In the genomic region with DNA sequence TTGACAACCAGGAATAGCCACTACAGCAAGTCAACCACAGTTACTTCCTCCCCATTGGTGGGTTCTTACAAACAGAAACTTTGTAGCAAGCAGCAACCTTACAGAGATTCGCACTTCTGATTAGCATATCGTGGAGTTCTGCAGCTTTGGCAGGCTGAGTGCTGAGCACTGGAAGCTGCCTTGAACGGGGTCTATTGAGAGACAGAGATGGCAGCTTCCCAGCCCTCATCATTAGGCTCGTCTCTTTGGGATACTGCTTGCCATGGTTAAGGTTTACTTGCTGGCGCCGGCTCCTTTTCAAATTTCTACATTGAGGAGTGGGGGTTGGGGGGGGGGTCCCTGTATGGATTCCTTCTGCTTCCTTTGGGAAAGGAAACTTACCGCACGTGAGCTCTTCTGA, we compare ENCODE assay signal across 24 mouse cellular contexts.
A peak's percentile ranks its signal among the peaks of the same experiment; 100 is the strongest.
DNase-seq lines count a peak whose midpoint lies in the region; ATAC-seq and TF ChIP-seq lines count a peak whose summit lies in the region.
"Had no signal": no experiment of that assay in that cellular context is flagged by ENCODE, and none has a peak within 500 bp of the region (broad histone marks: within the 10 kb centered on the region; RNA-seq: fewer than 3 reads in every experiment).

No protein-coding gene starts in this region.

- DNase-seq in forebrain, embryonic 10.5 days (ENCODE audit: extremely low spot score, low spot score): no peak
- DNase-seq in heart, postnatal 4 days: no peak
- DNase-seq in midbrain, postnatal 0 days (ENCODE audit: low spot score): peak; percentile 61
- DNase-seq in midbrain, embryonic 11.5 days (ENCODE audit: low spot score, missing footprints): no peak
- DNase-seq in cerebellum, adult 8-10 months: no peak
- DNase-seq: adrenal gland, adult 8-10 months; cerebellum, adult 11-12 months; kidney, adult 8-10 months; kidney, postnatal 4 days; layer of hippocampus, postnatal 36 days; liver; lung, embryonic 14.5 days; lung, postnatal 14 days; right cerebral cortex, postnatal 25 days; spleen, adult 18-20 months; thymus, postnatal 14 days had no signal

- peak overlapping the region; percentile 27; the same call in 1 of the 2 replicates for H3K27ac ChIP-seq in forebrain, embryonic 13.5 days
- H3K27ac ChIP-seq in forebrain, embryonic 10.5 days: no peak overlapping the region
- H3K27ac ChIP-seq in heart, embryonic 12.5 days (ENCODE audit: poor library complexity, severe bottlenecking): no peak overlapping the region
- H3K27ac ChIP-seq in midbrain, postnatal 0 days (ENCODE audit: low read depth, low read length): no peak overlapping the region
- H3K27ac ChIP-seq in midbrain, embryonic 11.5 days (ENCODE audit: low read depth, low read length): no peak overlapping the region
- 0 out of 2 replicates have a peak overlapping the region, but pooled peaks have one; percentile 39 for H3K27ac ChIP-seq in forebrain, embryonic 16.5 days (ENCODE audit: low read length)
- H3K27ac ChIP-seq: kidney, postnatal 0 days; liver, embryonic 14.5 days; neural tube, embryonic 13.5 days had no signal

- no peaks in the 10 kb centered on the region for H3K27me3 ChIP-seq in forebrain, embryonic 13.5 days
- no peaks in the 10 kb centered on the region for H3K27me3 ChIP-seq in forebrain, embryonic 10.5 days (ENCODE audit: poor library complexity, severe bottlenecking)
- H3K27me3 ChIP-seq in heart, embryonic 12.5 days (replicated peaks): no peaks in the 10 kb centered on the region
- no peaks in the 10 kb centered on the region for H3K27me3 ChIP-seq in midbrain, postnatal 0 days (ENCODE audit: insufficient read depth, low read length)
- H3K27me3 ChIP-seq in midbrain, embryonic 11.5 days (ENCODE audit: control insufficient read depth, insufficient read depth, low read length): no peaks in the 10 kb centered on the region
- H3K27me3 ChIP-seq in forebrain, embryonic 16.5 days (replicated peaks; ENCODE audit: control insufficient read depth, insufficient read depth, low read length): no peaks in the 10 kb centered on the region
- H3K27me3 ChIP-seq: neural tube, embryonic 13.5 days had no signal

- no peak overlapping the region for H3K9ac ChIP-seq in forebrain, embryonic 13.5 days
- no peak overlapping the region for H3K9ac ChIP-seq in heart, embryonic 12.5 days
- H3K9ac ChIP-seq in midbrain, postnatal 0 days (replicated peaks; ENCODE audit: low read length, poor library complexity, severe bottlenecking): no peak overlapping the region
- no peak overlapping the region for H3K9ac ChIP-seq in midbrain, embryonic 11.5 days (ENCODE audit: low read length)
- H3K9ac ChIP-seq in forebrain, embryonic 16.5 days (replicated peaks; ENCODE audit: low read depth, low read length): no peak overlapping the region
- H3K9ac ChIP-seq: liver, embryonic 14.5 days; lung, embryonic 14.5 days; neural tube, embryonic 13.5 days had no signal

- no peak overlapping the region for H3K4me3 ChIP-seq in forebrain, embryonic 13.5 days
- H3K4me3 ChIP-seq in forebrain, embryonic 10.5 days: no peak overlapping the region
- no peak overlapping the region for H3K4me3 ChIP-seq in heart, embryonic 12.5 days
- H3K4me3 ChIP-seq in midbrain, postnatal 0 days (ENCODE audit: low read depth, low read length): no peak overlapping the region
- H3K4me3 ChIP-seq in midbrain, embryonic 11.5 days (ENCODE audit: low read depth, low read length): no peak overlapping the region
- H3K4me3 ChIP-seq in forebrain, embryonic 16.5 days (replicated peaks; ENCODE audit: low read length): no peak overlapping the region
- H3K4me3 ChIP-seq: neural tube, embryonic 13.5 days had no signal

- WGBS in forebrain, embryonic 13.5 days: 59% methylated on average over 8 of the region's 8 CpGs
- WGBS in forebrain, embryonic 10.5 days: 81% methylated on average over 8 of the region's 8 CpGs
- 46% methylated on average over 8 of the region's 8 CpGs for WGBS in heart, embryonic 12.5 days
- WGBS in midbrain, postnatal 0 days: 63% methylated on average over 8 of the region's 8 CpGs
- WGBS in midbrain, embryonic 11.5 days: 72% methylated on average over 8 of the region's 8 CpGs
- WGBS in forebrain, embryonic 16.5 days: 32% methylated on average over 8 of the region's 8 CpGs

- H3K4me2 ChIP-seq in forebrain, embryonic 13.5 days: no peak overlapping the region
- H3K4me2 ChIP-seq in heart, embryonic 12.5 days: 0 out of 2 replicates have a peak overlapping the region, but pooled peaks have one; percentile 4
- H3K4me2 ChIP-seq in midbrain, postnatal 0 days (ENCODE audit: low read depth, low read length, poor library complexity, severe bottlenecking): no peak overlapping the region
- no peak overlapping the region for H3K4me2 ChIP-seq in midbrain, embryonic 11.5 days
- H3K4me2 ChIP-seq in forebrain, embryonic 16.5 days (ENCODE audit: low read length): no peak overlapping the region
- H3K4me2 ChIP-seq: lung, embryonic 14.5 days; neural tube, embryonic 13.5 days had no signal

- peak; percentile 68; the same call in 1 of the 2 replicates for ATAC-seq in forebrain, embryonic 13.5 days
- ATAC-seq in heart, embryonic 12.5 days (ENCODE audit: insufficient number of reproducible peaks, low FRiP score): no peak
- no peak for ATAC-seq in midbrain, postnatal 0 days (ENCODE audit: low FRiP score)
- no peak for ATAC-seq in midbrain, embryonic 11.5 days (ENCODE audit: low FRiP score)
- peak; percentile 63 for ATAC-seq in forebrain, embryonic 16.5 days
- ATAC-seq: intestine, embryonic 16.5 days had no signal

- H3K9me3 ChIP-seq in forebrain, embryonic 13.5 days (replicated peaks): no peaks in the 10 kb centered on the region
- no peaks in the 10 kb centered on the region for H3K9me3 ChIP-seq in forebrain, embryonic 10.5 days
- no peaks in the 10 kb centered on the region for H3K9me3 ChIP-seq in heart, embryonic 12.5 days (replicated peaks)
- H3K9me3 ChIP-seq in midbrain, postnatal 0 days (ENCODE audit: low read length): no peaks in the 10 kb centered on the region
- no peaks in the 10 kb centered on the region for H3K9me3 ChIP-seq in midbrain, embryonic 11.5 days (ENCODE audit: control insufficient read depth, low read length)
- H3K9me3 ChIP-seq in forebrain, embryonic 16.5 days (ENCODE audit: control insufficient read depth, low read length): no peaks in the 10 kb centered on the region
- H3K9me3 ChIP-seq: neural tube, embryonic 13.5 days had no signal

- H3K4me1 ChIP-seq in forebrain, embryonic 13.5 days: peaks cover 13% of the 10 kb centered on the region
- H3K4me1 ChIP-seq in forebrain, embryonic 10.5 days: peaks cover 5% of the 10 kb centered on the region; the same call in 1 of the 2 replicates
- H3K4me1 ChIP-seq in heart, embryonic 12.5 days (replicated peaks): peaks cover 16% of the 10 kb centered on the region
- H3K4me1 ChIP-seq in midbrain, postnatal 0 days (ENCODE audit: insufficient read depth, low read length): no peaks in the 10 kb centered on the region
- H3K4me1 ChIP-seq in midbrain, embryonic 11.5 days (ENCODE audit: control insufficient read depth, insufficient read depth, low read length): no peaks in the 10 kb centered on the region
- peaks cover 14% of the 10 kb centered on the region for H3K4me1 ChIP-seq in forebrain, embryonic 16.5 days (replicated peaks; ENCODE audit: control insufficient read depth, insufficient read depth, low read length)
- H3K4me1 ChIP-seq: neural tube, embryonic 13.5 days had no signal

- no peaks in the 10 kb centered on the region for H3K36me3 ChIP-seq in forebrain, embryonic 13.5 days (ENCODE audit: poor library complexity, severe bottlenecking)
- no peaks in the 10 kb centered on the region for H3K36me3 ChIP-seq in forebrain, embryonic 10.5 days (replicated peaks)
- H3K36me3 ChIP-seq in heart, embryonic 12.5 days: no peaks in the 10 kb centered on the region
- no peaks in the 10 kb centered on the region for H3K36me3 ChIP-seq in midbrain, postnatal 0 days (ENCODE audit: insufficient read depth, low read length)
- H3K36me3 ChIP-seq in midbrain, embryonic 11.5 days (ENCODE audit: control insufficient read depth, insufficient read depth, low read length): no peaks in the 10 kb centered on the region
- no peaks in the 10 kb centered on the region for H3K36me3 ChIP-seq in forebrain, embryonic 16.5 days (ENCODE audit: control insufficient read depth, insufficient read depth)
- H3K36me3 ChIP-seq: G1E; neural tube, embryonic 13.5 days had no signal

- TF ChIP-seq CTCF in midbrain, postnatal 0 days (IDR thresholded peaks at IDR 0.05): no peak

Comparison
In these comparisons a context has a peak if more than half of its experiments do, and no peak if none do; other contexts are left out.
1. H3K27ac ChIP-seq: peak in forebrain, embryonic 13.5 days (single experiment) and forebrain, embryonic 16.5 days (single experiment); none in forebrain, embryonic 10.5 days (single experiment), heart, embryonic 12.5 days (single experiment), midbrain, postnatal 0 days (single experiment) and midbrain, embryonic 11.5 days (single experiment).
2. ATAC-seq: peak in forebrain, embryonic 13.5 days (single experiment) and forebrain, embryonic 16.5 days (single experiment); none in heart, embryonic 12.5 days (single experiment), midbrain, postnatal 0 days (single experiment) and midbrain, embryonic 11.5 days (single experiment).